Mouse (Mus musculus) bone marrow macrophage, adult 2 months (primary cell): ENCODE results near the gene Gid4.

Experiments used
- CTCF ChIP-seq: IDR thresholded peaks from 2 replicates; pipeline ENCODE4 v1.5.1; 2012; ENCODE audit warnings: low read depth, mild to moderate bottlenecking, low read length, moderate library complexity
- POLR2A ChIP-seq: IDR thresholded peaks from 2 replicates; pipeline ENCODE4 v1.6.1; 2012; ENCODE audit warnings: mild to moderate bottlenecking, low read depth, low read length, borderline replicate concordance

- no peak for TF ChIP-seq CTCF
- TF ChIP-seq POLR2A: no peak
Measured at GRCm38 (mm10) chr11:60368909-60369308, 48.0 kb upstream of the Gid4 start.
